Mouse (Mus musculus) brain, embryonic 18.5 days (tissue): Measurements from ENCODE around the gene Fam72a.

Source experiments
- DNase-seq: peaks from one replicate; pipeline ENCODE4 v3.0.0-alpha.2; 2012; ENCODE audit warnings: low read depth, low spot score

Fam72a gene

DNA sequence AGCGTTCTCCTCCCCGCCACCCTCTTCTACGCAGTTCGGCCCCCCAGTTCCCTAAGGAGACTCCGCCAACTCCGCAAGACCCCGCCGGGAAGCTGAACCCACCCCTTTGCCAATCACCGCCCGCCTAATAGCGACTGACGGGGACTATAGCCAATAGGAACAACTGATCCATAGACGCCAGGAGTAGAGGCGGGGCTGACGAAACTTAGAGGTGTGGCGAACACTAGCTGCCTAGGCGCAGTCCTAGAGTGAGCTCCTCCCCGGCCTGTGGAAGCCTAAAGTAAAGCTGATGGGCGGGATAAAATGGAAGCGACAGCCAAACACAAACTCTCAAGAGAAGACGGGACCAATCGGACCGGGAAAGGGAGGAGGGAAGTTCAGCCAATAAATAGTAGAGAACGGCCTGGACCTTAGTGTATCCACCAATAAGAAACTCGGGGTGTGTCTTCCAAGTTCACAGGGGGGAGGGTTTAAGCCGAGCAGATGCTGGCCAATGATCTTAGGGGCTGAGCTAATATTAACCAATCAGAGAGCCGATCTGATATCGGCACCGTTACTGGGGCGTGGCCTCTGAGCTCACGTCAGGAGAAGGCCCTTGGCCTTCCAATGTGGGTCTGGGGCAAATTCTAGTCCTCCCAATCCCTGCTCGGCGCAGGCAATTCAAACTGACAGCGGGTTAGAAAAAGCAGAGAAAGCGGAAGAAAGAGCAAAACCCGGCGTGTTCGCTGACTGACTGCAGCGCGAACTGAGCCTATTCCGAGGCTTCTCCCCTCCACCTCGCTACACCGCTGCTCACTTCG is at the start of gene Fam72a, which contains the start of gene Srgap2:
Gene Fam72a, plus strand, starts transcription at position 623 of the 800 bp plus-strand sequence.
Gene Srgap2, minus strand, starts transcription at position 72 of the 800 bp plus-strand sequence.
- peak; percentile 100 for DNase-seq

DNA sequence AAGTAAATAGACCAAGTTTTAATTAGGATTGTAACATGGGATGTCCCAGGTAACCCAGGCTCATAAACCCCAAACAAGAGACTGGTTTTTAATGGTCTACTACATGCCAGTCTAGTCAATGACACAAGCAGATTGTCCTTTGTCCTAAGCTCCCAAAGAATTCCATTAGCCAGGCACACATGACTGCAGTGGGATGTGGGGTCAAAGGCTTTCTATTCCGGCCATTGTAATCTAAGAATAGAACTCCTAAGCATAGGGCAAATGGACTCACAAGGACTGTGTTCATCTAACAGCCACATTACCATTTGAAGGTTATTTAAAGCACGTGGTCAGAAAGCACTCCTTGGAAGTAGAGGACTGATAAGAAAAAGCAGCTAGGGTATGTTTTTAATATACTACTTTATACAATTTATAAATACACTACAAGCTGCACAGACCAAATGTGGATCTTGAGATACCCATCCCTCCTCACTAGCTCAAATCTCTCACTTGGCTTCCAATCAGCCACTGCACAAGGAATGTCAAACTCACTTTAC is 48.9 kb upstream of the Fam72a start:
- no peak for DNase-seq

DNA sequence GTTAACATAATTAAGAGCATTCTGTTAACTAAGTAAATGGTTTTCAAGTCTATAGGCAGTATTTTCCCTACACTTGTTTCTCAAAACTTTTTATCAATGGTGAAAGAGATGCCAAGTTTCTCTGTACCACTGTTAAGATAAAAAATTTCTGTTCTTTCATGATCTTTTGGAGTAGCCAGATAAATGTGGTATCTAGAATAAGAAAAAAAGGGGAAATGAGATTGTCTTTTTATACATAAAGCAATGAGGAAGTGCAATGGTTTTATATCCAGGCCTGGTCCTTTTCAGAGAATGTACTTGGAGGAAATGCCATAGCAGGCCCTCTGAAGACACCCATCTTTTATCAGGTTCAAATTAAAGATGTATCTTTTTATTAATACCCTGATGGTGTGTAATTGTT is 46.3 kb upstream of the Fam72a start:
- no peak for DNase-seq

DNA sequence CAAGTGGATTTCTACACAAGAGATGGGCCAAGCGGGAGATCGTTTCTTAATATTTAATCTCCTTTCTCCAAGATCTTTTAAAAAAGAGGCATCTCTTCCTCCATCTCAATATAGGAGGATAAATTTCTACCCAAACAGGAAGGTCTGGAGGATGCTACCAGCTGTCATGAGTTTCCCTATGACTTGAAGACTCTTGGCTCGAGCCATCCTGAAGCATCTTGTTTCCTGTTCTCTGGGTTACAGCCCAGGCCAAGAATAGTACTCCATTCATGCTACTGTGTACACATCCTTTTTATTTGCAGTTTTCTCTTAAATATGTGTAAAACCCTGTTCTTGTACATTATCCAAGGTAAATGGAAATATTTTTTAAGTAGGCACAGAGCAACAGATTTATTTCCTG is 45.5 kb upstream of the Fam72a start:
- DNase-seq = no peak

DNA sequence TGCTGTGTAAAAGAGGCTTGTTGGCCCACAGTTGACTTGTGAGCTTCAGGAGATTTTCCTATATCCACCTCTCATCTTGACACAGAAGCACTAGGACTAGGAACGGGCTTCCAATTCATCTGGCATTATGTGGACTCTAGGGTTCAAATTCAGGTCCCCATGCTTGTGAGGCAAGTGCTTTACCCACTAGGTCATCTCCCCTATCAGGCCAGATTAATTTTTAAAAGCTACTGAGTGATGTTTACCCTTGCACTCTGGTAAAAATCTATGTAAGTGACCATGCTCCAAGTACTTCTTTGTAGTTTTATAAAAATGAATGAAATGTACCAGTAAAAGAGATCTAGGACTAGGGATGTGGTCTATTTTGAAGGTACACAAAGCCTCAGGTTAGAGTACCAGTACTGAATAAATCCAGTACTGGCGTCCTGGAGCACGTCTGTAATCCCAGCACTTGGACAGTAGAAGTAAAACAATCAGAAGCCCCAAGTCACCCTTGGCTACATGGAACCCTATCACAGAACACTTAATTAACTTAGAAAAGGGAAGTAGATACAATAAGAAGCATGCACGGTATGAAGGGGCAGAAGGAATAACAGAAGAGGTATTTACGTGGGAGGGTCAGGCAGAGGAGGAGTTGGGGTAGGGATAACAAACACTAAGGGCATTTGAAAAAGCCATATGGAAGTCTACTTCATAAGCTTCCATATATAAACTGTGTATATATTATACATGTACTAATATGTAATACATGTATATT is 41.4 kb upstream of the Fam72a start:
- no peak for DNase-seq

GRCm38 (mm10) chr1:131489312-131489711 is 38.4 kb upstream of the Fam72a start:
- no peak for DNase-seq

- DNase-seq = no peak
These were observed 36.1 kb upstream of the Fam72a start for GRCm38 (mm10) chr1:131491579-131491978.

- no peak for DNase-seq
These were observed 35.3 kb upstream of the Fam72a start for GRCm38 (mm10) chr1:131492360-131492759.

DNA sequence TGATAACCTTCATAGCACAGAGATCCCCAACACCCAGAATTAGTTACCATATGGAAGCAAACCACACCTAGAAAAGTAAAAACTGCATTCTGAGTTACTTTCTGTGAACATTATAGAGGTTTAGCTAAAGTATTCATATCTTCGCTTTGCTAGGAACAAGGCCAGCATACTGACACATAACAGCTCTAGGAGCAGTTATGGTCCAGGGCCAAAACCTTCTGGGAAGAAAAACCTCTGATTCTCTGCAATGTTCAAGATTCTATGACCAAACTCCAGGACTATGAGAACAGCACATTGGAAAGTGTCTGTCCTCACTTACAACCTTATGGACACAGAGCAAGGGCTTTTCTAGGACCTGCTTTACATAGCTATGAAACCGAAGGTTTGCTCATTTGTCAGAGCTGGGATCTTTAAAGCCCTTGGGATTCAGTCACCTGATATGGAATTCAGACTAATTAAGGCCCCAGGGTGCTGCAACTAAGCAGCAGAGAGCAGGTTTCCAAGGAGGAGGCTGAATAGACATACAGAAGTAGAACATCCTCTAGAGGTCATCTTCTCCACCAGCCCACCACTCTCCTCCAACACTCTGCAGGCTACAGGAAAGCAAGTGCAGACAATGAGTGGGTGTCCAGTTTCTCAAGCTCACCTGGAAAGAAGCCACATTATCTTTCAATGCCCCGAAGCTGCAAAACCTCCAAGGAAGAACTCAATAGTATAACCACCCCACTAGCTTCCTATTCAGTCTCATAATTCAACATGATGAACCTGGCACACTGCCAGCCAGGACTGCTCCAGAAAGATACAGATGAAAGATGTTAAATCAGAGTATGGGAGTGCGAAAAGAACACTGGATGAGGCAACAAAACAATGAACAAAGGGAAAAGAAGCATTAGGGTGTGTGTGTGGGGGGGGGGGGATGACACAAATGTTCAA is 33.5 kb upstream of the Fam72a start:
- no peak for DNase-seq

- DNase-seq = no peak
These were observed 29.5 kb upstream of the Fam72a start for GRCm38 (mm10) chr1:131498231-131498630.

- DNase-seq = no peak
These were observed 26.0 kb upstream of the Fam72a start for GRCm38 (mm10) chr1:131501681-131502080.

GRCm38 (mm10) chr1:131511131-131511530 is 16.6 kb upstream of the Fam72a start:
- DNase-seq = no peak

GRCm38 (mm10) chr1:131511661-131512500 is 15.8 kb upstream of the Fam72a start:
- no peak for DNase-seq

DNA sequence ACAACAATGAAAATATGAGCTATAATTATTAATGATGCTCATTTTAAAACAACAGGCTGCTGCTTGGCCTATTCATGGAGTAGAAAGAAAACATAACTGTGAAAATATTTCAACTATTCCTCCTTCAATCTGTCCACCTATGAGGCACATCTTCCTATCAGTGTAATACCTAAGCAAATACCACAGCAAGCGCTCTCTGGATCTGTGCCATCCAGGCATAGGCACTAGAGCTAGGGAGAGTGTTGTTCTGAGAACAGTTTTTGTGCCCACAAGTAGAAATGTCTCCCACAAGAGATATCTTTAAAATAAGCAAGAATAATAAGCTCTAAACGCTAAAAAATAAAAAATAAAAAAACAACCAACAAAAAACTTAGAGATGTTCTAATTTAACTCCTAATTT is 14.6 kb upstream of the Fam72a start:
- DNase-seq = no peak

DNA sequence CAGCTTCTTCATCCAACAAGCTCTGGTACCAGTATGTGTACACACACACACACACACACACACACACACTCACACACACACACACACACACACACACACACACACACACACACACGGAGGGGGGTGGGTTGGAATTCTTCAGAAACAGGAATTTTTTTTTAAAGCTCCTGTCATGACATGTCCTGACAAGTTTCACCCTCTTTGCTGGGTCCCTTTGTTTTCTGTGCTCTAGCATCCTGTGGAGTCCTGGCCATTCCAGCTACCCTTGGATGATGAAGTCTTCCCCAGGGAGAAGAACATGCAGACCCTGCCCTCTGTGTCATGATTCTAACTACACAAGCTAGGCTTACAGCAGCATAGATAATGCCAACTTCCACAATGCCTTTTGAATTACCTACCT is 13.5 kb upstream of the Fam72a start:
- DNase-seq = no peak

GRCm38 (mm10) chr1:131516588-131516987 is 11.1 kb upstream of the Fam72a start:
- no peak for DNase-seq

- no peak for DNase-seq
These were observed 3.9 kb upstream of the Fam72a start for GRCm38 (mm10) chr1:131523794-131524193.

GRCm38 (mm10) chr1:131525101-131525585 is 2.6 kb upstream of the Fam72a start:
- no peak for DNase-seq

DNA sequence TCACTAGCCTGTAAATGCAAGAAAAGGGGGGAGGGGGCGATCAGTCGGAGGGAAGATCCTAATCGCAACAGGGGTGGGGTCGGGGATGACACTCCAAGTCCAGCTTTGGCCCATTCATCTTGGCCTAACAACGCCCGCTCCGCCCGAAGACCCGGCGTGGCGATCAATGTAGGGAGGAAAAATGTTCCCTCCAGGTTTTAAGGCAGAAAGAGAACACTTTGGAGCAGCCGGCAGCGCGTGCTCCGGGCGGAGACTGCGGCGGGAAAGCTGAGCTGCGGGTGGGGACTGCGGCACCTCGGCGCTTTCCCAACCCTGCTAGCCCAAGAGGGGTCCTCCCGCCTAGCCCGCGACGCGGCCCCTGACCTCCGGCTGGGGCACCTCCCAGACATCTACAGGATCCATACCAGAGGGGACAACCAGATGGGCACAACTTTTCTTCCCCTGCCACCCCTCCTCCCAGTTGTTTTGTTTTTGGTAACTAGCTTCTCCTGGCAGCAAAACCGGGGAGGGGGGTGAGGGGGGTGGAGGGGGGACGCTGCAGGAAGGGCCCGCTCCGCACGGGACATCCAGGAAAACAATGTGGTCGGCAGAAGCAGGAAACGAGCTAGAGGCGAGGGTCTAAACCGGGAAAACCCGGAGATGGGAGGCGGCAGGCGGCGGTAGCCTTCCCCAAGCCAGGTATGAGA is 2.0 kb upstream of the Fam72a start:
- no peak for DNase-seq
